Mouse (Mus musculus): ENCODE data around the gene H2-M5. TPM values are rescaled to one million over a fixed set of nuclear protein-coding genes. Genes with fewer than 3 reads are reported as not detected.

The H2-M5 gene
- polyA plus RNA-seq, 1 experiment from 2014 or later, result 0.27 TPM

- 89% methylated on average over 17 of the region's 17 CpGs for WGBS
- no peaks in the 10 kb centered on the region for H3K27me3 ChIP-seq (replicated peaks)
- H3K4me2 ChIP-seq, result no peak overlapping the region
- no peak overlapping the region for H3K27ac ChIP-seq
- no peak overlapping the region for H3K4me3 ChIP-seq (replicated peaks)
- ATAC-seq (ENCODE audit: insufficient read depth, low FRiP score, low read depth), result no peak
- H3K9me3 ChIP-seq, result no peaks in the 10 kb centered on the region
- no peak overlapping the region for H3K9ac ChIP-seq
- peaks cover 11% of the 10 kb centered on the region; the same call in 1 of the 2 replicates for H3K36me3 ChIP-seq
- no peaks in the 10 kb centered on the region for H3K4me1 ChIP-seq
Observed at GRCm38 (mm10) chr17:37009460-37010042, 20.2 kb upstream of the H2-M5 start.

- Histone ChIP-seq H3K9ac (no peak overlapping the region), H3K4me2 (no peak overlapping the region), H3K4me3 (replicated peaks) (no peak overlapping the region), H3K9me3 (no peaks in the 10 kb centered on the region), H3K27ac (no peak overlapping the region), H3K4me1 (peaks cover 3% of the 10 kb centered on the region; the same call in 1 of the 2 replicates), H3K36me3 (peaks cover 11% of the 10 kb centered on the region; the same call in 1 of the 2 replicates), H3K27me3 (replicated peaks) (no peaks in the 10 kb centered on the region)
- WGBS, result 90% methylated on average over 6 of the region's 6 CpGs
- no peak for ATAC-seq (ENCODE audit: insufficient read depth, low FRiP score, low read depth)
Observed at GRCm38 (mm10) chr17:37008161-37008560, 18.8 kb upstream of the H2-M5 start.

- Histone ChIP-seq H3K4me3 (replicated peaks) (peak overlapping the region; percentile 66), H3K9ac (peak overlapping the region; percentile 85), H3K4me1 (peaks cover 5% of the 10 kb centered on the region; the same call in 1 of the 2 replicates), H3K27ac (peak overlapping the region; percentile 88; the same call in 1 of the 2 replicates), H3K9me3 (no peaks in the 10 kb centered on the region), H3K4me2 (peak overlapping the region; percentile 93), H3K36me3 (peaks cover 5% of the 10 kb centered on the region; the same call in 1 of the 2 replicates), H3K27me3 (replicated peaks) (no peaks in the 10 kb centered on the region)
- no peak for ATAC-seq (ENCODE audit: insufficient read depth, low FRiP score, low read depth)
- WGBS, result 24% methylated on average over 4 of the region's 4 CpGs
Observed at GRCm38 (mm10) chr17:37003366-37003765, 14.0 kb upstream of the H2-M5 start.

DNA sequence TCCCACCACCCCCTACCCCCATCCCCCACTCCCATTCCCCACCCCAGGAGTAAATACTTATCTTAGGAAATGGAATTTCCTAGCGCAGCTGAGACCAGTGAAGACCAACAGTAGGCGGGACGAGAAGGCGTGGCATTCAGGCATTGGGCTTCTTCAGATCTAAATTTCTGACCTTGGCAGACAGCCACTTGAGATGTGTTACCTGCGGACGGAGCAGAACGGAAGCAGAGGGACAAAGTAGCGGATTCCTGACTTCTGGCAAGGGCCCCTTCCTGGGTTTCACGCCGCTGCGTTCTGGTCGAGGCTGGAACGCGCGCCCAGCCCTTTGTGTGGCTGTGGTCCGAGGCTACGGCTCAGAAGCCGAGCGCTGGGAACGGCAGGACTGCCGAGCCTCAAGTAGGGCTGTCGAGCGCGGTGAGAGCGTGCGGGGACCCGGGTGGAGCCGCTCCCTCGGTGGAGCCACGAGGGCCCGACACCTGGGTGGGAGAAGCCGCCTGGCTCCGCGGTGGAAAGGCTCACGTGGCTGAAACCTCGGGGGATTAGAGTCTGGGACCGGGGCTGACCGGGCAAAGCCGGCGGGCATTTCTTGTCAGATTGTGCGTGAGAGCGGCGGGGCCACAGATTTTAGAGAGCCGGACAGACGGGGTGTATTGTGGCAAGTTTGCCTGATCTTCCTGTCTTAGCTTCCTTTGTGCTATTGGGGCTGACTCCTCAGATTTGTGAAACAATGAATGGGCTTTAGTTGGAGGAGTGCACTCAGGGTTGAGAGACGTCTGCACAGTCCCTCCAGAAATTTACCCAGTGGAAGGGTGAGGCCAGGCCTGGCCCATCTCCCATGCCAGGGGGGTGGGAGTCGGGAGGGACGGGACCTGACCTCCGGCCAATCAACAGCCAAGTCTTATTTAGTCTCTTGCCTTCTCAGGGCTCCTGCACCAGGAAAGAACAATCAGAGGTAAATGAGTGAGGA, 13.3 kb upstream of the H2-M5 start:
- Histone ChIP-seq H3K36me3 (peaks cover 5% of the 10 kb centered on the region; the same call in 1 of the 2 replicates), H3K4me2 (peak overlapping the region; percentile 93), H3K27me3 (replicated peaks) (no peaks in the 10 kb centered on the region), H3K4me1 (peaks cover 5% of the 10 kb centered on the region; the same call in 1 of the 2 replicates), H3K9ac (peak overlapping the region; percentile 85), H3K4me3 (replicated peaks) (peak overlapping the region; percentile 66), H3K27ac (peak overlapping the region; percentile 88), H3K9me3 (no peaks in the 10 kb centered on the region)
- ATAC-seq (ENCODE audit: insufficient read depth, low FRiP score, low read depth), result peak; percentile 80
- 1% methylated on average over 49 of the region's 49 CpGs for WGBS

GRCm38 (mm10) chr17:37000863-37001262, 11.5 kb upstream of the H2-M5 start, which contains the start of gene Zfp57:
Gene Zfp57 (plus strand): TSS chr17:37001163.
- Histone ChIP-seq H3K27ac (no peak within 1 kb of the TSS), H3K36me3 (no peaks in the 10 kb centered on the region), H3K4me2 (peak within 1 kb of the TSS; percentile 93), H3K4me1 (peaks cover 5% of the 10 kb centered on the region; the same call in 1 of the 2 replicates), H3K9me3 (no peaks in the 10 kb centered on the region), H3K9ac (no peak within 1 kb of the TSS), H3K27me3 (replicated peaks) (no peaks in the 10 kb centered on the region), H3K4me3 (replicated peaks) (peak within 1 kb of the TSS; percentile 66)
- no peak for ATAC-seq (ENCODE audit: insufficient read depth, low FRiP score, low read depth)
- 88% methylated on average over 7 of the region's 7 CpGs for WGBS

GRCm38 (mm10) chr17:36998477-36998876, 9.1 kb upstream of the H2-M5 start:
- Histone ChIP-seq H3K4me1 (peaks cover 5% of the 10 kb centered on the region; the same call in 1 of the 2 replicates), H3K4me3 (replicated peaks) (no peak overlapping the region), H3K27me3 (replicated peaks) (no peaks in the 10 kb centered on the region), H3K27ac (no peak overlapping the region), H3K36me3 (no peaks in the 10 kb centered on the region), H3K9ac (no peak overlapping the region), H3K9me3 (no peaks in the 10 kb centered on the region), H3K4me2 (no peak overlapping the region)
- WGBS, result 58% methylated on average over 2 of the region's 2 CpGs
- no peak for ATAC-seq (ENCODE audit: insufficient read depth, low FRiP score, low read depth)

GRCm38 (mm10) chr17:36997033-36997735, 7.8 kb upstream of the H2-M5 start:
- Histone ChIP-seq H3K27ac (no peak overlapping the region), H3K27me3 (replicated peaks) (no peaks in the 10 kb centered on the region), H3K9ac (no peak overlapping the region), H3K36me3 (no peaks in the 10 kb centered on the region), H3K9me3 (no peaks in the 10 kb centered on the region), H3K4me3 (replicated peaks) (no peak overlapping the region), H3K4me1 (no peaks in the 10 kb centered on the region), H3K4me2 (no peak overlapping the region)
- WGBS, result 21% methylated on average over 7 of the region's 7 CpGs
- ATAC-seq (ENCODE audit: insufficient read depth, low FRiP score, low read depth), result no peak

GRCm38 (mm10) chr17:36995448-36995847, 6.1 kb upstream of the H2-M5 start:
- 48% methylated on average over 3 of the region's 3 CpGs for WGBS
- no peak overlapping the region for H3K9ac ChIP-seq
- H3K27ac ChIP-seq, result no peak overlapping the region
- H3K9me3 ChIP-seq, result no peaks in the 10 kb centered on the region
- no peak overlapping the region for H3K4me2 ChIP-seq
- H3K27me3 ChIP-seq (replicated peaks), result no peaks in the 10 kb centered on the region
- H3K4me3 ChIP-seq (replicated peaks), result no peak overlapping the region
- no peak for ATAC-seq (ENCODE audit: insufficient read depth, low FRiP score, low read depth)
- no peaks in the 10 kb centered on the region for H3K4me1 ChIP-seq
- H3K36me3 ChIP-seq, result no peaks in the 10 kb centered on the region

DNA sequence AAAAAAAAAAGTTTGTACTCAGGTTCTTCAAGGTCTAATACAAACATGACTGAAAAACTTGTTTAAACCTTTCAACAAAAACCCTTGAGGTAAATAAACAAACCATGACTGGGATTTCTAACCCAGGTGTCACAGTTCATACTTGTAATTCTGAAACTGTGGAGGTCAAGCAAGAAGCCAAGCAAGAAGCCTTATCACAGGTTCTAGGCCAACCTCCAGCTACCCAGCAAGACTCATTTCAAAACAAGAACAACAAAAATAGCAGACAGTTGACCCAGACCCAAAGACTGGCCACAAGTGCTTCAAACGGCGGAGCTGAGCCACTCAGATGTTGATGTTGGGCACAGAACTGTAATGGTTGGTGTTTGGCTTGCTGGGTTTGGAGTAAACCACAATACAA, 5.2 kb upstream of the H2-M5 start:
- Histone ChIP-seq H3K9me3 (no peaks in the 10 kb centered on the region), H3K4me3 (replicated peaks) (no peak overlapping the region), H3K27me3 (replicated peaks) (peaks cover under 1% of the 10 kb centered on the region; the same call in 1 of the 2 replicates), H3K27ac (no peak overlapping the region), H3K36me3 (no peaks in the 10 kb centered on the region), H3K9ac (no peak overlapping the region), H3K4me1 (no peaks in the 10 kb centered on the region), H3K4me2 (no peak overlapping the region)
- WGBS, result 93% methylated on average over 2 of the region's 2 CpGs
- ATAC-seq (ENCODE audit: insufficient read depth, low FRiP score, low read depth), result no peak

DNA sequence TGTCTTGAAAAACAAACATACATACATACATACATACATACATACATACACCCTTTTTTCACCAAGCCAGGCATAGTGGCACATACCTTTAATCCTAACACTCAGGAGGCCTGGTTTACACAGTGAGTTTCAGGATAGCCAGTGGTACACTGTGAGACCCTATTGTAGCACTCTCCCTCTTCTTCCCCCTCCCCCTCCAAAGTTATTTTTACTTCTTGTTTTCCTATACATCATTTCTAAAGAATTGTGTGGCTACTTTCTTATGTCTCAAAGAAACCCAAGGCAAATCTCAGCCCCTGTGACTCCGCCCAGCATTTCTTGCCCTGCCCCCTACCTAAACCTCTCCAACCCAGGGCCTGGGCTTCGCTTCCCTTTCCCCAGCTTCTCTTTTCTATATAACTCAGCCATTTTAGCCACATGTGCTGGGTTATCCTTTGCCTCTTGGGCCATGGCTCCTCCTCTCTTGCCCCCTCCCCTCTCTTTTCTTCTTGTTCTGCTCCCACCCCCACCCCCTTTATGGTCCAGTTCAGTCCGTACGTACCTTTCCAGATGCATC, 4.5 kb upstream of the H2-M5 start:
- Histone ChIP-seq H3K27me3 (replicated peaks) (peaks cover 5% of the 10 kb centered on the region; the same call in 1 of the 2 replicates), H3K9ac (no peak overlapping the region), H3K4me1 (no peaks in the 10 kb centered on the region), H3K9me3 (no peaks in the 10 kb centered on the region), H3K4me3 (replicated peaks) (no peak overlapping the region), H3K4me2 (no peak overlapping the region), H3K27ac (no peak overlapping the region), H3K36me3 (no peaks in the 10 kb centered on the region)
- WGBS, result 90% methylated on average over 4 of the region's 4 CpGs
- ATAC-seq (ENCODE audit: insufficient read depth, low FRiP score, low read depth), result no peak

DNA sequence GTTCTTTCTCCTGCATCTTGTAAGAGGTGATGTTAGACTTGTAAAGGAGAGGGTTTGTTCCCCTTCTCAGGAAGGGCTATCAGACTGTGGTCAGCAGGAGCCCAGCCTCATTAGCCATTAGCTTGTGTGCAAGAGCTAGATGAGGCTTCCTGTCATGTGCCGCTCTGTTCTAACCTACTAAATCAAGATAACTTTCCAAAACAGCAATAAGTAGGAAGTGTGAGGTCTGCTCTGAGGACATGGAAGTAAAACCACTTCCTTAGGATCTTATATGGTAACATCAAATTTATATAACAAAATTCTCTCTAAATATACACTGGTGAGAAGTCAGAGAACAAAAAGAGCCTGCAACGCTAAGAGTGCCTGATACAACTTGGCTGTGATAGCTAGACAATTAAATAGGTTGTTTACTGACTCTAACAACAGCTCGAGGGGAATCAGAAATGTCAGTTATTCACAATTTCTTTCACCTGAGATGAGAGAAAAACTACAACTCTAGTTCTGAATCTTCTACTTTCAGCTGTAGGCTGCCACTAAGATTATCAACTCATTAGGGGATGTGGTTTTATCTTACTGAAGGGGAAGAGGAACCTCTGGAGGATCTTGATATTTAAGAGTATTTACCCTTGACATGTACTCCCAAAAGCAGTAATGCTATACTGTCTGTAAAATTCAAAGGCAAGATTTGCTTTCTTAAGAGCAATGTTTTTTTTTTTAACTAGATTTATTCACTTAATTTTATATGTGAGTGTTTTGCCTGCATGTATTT, 3.2 kb upstream of the H2-M5 start:
- WGBS, result 65% methylated on average over 3 of the region's 3 CpGs
- H3K4me1 ChIP-seq, result no peaks in the 10 kb centered on the region

More for the DNA sequence above, 3.2 kb upstream of the H2-M5 start:
- Histone ChIP-seq H3K9me3 (no peaks in the 10 kb centered on the region), H3K27me3 (replicated peaks) (peaks cover 13% of the 10 kb centered on the region; the same call in 1 of the 2 replicates), H3K27ac (no peak overlapping the region), H3K4me3 (replicated peaks) (no peak overlapping the region), H3K9ac (no peak overlapping the region), H3K4me2 (no peak overlapping the region), H3K36me3 (no peaks in the 10 kb centered on the region)
- ATAC-seq (ENCODE audit: insufficient read depth, low FRiP score, low read depth), result no peak

All from stomach, embryonic 15.5 days (tissue).